Mouse (Mus musculus): ENCODE measurements around the gene Sprr2f. TPM values are rescaled to one million over a fixed set of nuclear protein-coding genes. Genes with fewer than 3 reads are reported as not detected.

Sprr2f gene
- total and polyA plus RNA-seq, 3 experiments, result not detected

DNA sequence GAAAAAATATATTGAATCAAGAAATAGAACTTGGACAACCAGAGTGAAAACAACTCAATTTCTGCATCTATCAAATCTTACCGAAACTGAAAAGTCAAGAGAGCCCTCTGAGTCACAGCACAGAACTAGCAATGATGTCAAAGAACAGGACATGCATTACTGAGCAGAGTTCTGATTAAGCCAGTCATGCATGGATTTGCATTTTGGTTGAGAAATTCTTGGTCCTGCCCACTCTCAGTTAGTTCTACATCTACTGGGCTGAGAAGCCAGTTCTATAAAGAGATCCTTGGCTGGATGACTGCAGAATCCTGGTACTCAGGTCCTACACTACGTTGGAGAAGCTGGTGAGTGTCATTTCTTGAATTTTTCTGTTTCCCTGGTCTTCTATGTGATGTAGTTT is 8.6 kb downstream of the Sprr2f start:
- Histone ChIP-seq H3K79me2 (replicated peaks; ENCODE audit: control insufficient read depth, extremely low read depth, insufficient read depth, poor library complexity, severe bottlenecking) (no peaks in the 10 kb centered on the region), H3K4me2 (ENCODE audit: insufficient read depth, low read depth, poor library complexity, severe bottlenecking) (no peak overlapping the region), H3K9me3 (replicated peaks; ENCODE audit: low read length) (peaks cover 36% of the 10 kb centered on the region), H3K4me1 (ENCODE audit: control insufficient read depth in 1 of 2, insufficient read depth in 2 of 2) (no peaks in the 10 kb centered on the region), H3K27ac (ENCODE audit: insufficient read depth, low read depth) (no peak overlapping the region), H3K4me3 (replicated peaks in 1 of 3; ENCODE audit: low read depth in 2 of 3, low read length in 2 of 3, poor library complexity in 1 of 3) (no peak overlapping the region), H3K9ac (ENCODE audit: insufficient read depth, low read depth) (no peak overlapping the region), H3K36me3 (replicated peaks in 1 of 2; ENCODE audit: control insufficient read depth in 1 of 2, insufficient read depth in 1 of 2, low read length in 1 of 2) (no peaks in the 10 kb centered on the region), H3K27me3 (replicated peaks) (no peaks in the 10 kb centered on the region)
- DNase-seq (ENCODE audit: extremely low read depth), result no peak
- dilution Hi-C loops (cut with MboI; ENCODE audit: extremely low pct_ligation_motif_present, extremely low pct_unique_long_range_greater_than_20kb, low sequenced_read_pairs) (no loop called here), in situ Hi-C loops (cut with MboI; ENCODE audit: low pct_ligation_motif_present, low pct_unique_long_range_greater_than_20kb, low sequenced_read_pairs) (no loop called here)
- TF ChIP-seq USF1 (IDR thresholded peaks at IDR 0.05; ENCODE audit: low read depth, low read length) (no peak), HCFC1 (IDR thresholded peaks at IDR 0.05; ENCODE audit: low read depth, low read length) (no peak), TBP (conservative IDR thresholded peaks at IDR 0.05; ENCODE audit: low read depth, low read length) (no peak), ZC3H11A (IDR thresholded peaks at IDR 0.05; ENCODE audit: low read depth, low read length) (no peak), KAT2A (IDR thresholded peaks at IDR 0.05; ENCODE audit: insufficient replicate concordance, low read length) (no peak), MAFK (IDR thresholded peaks at IDR 0.05; ENCODE audit: insufficient replicate concordance, low read length) (no peak), MEF2A (IDR thresholded peaks at IDR 0.05; ENCODE audit: borderline replicate concordance, low read depth, low read length) (no peak), SIN3A (IDR thresholded peaks at IDR 0.05; ENCODE audit: low read length) (no peak), MYC (IDR thresholded peaks at IDR 0.05; ENCODE audit: low read depth, low read length) (no peak), NELFE (IDR thresholded peaks at IDR 0.05; ENCODE audit: low read depth, low read length) (no peak), CTCF (conservative IDR thresholded peaks at IDR 0.05 in 1 of 2, IDR thresholded peaks at IDR 0.05 in 1 of 2; ENCODE audit: low read depth in 2 of 2, low read length in 2 of 2) (no peak), ZKSCAN1 (IDR thresholded peaks at IDR 0.05; ENCODE audit: borderline replicate concordance, low read depth, low read length) (no peak)

DNA sequence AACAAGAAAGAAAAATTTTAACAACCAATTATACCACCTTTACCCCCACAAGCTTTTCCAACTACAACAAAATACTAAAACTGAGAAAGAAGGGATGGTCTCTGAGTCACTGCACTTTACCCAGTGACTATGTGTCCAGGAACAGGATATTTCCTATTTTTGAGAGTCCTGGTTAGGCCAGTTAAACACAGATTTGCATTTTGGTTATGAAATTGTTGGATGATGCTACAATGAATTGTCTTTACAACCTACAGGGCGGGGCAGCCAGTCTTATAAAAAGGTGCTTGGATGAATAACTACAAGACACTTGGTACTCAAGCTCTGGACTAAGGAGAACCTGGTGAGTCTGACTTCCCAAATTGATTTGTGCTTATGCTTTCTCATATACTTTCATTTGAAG is 20.4 kb downstream of the Sprr2f start, which contains the start of gene Sprr2h:
Sprr2h (plus strand) TSS at position 301 of the 400 bp plus-strand sequence.
- TF ChIP-seq E2F4 (IDR thresholded peaks at IDR 0.05; ENCODE audit: insufficient replicate concordance, low read depth, low read length) (no peak), IRF4 (IDR thresholded peaks at IDR 0.05; ENCODE audit: low read depth, low read length) (no peak), MXI1 (IDR thresholded peaks at IDR 0.05; ENCODE audit: low read depth, low read length) (no peak), TCF12 (IDR thresholded peaks at IDR 0.05; ENCODE audit: low read depth, low read length) (no peak), SMC3 (IDR thresholded peaks at IDR 0.05; ENCODE audit: low read depth, low read length) (no peak), NELFE (IDR thresholded peaks at IDR 0.05; ENCODE audit: low read depth, low read length) (no peak), MAFK (IDR thresholded peaks at IDR 0.05; ENCODE audit: insufficient replicate concordance, low read length) (no peak), POLR2A (IDR thresholded peaks at IDR 0.05; ENCODE audit: low read depth, low read length) (no peak), USF1 (IDR thresholded peaks at IDR 0.05; ENCODE audit: low read depth, low read length) (no peak), ZMIZ1 (IDR thresholded peaks at IDR 0.05; ENCODE audit: low read depth, low read length) (no peak), MYC (IDR thresholded peaks at IDR 0.05; ENCODE audit: low read depth, low read length) (no peak), UBTF (IDR thresholded peaks at IDR 0.05; ENCODE audit: low read depth, low read length) (no peak), NRF1 (IDR thresholded peaks at IDR 0.05; ENCODE audit: low read depth, low read length) (no peak), JUND (conservative IDR thresholded peaks at IDR 0.05; ENCODE audit: low read depth, low read length) (no peak), JUN (IDR thresholded peaks at IDR 0.05; ENCODE audit: insufficient read depth, low read depth, low read length) (no peak), MAX (IDR thresholded peaks at IDR 0.05; ENCODE audit: low read length) (no peak), ZC3H11A (IDR thresholded peaks at IDR 0.05; ENCODE audit: low read depth, low read length) (no peak), ZKSCAN1 (IDR thresholded peaks at IDR 0.05; ENCODE audit: borderline replicate concordance, low read depth, low read length) (no peak), SIN3A (IDR thresholded peaks at IDR 0.05; ENCODE audit: low read length) (no peak), RAD21 (IDR thresholded peaks at IDR 0.05; ENCODE audit: low read depth, low read length) (no peak)
- no peak within 1 kb of the TSS for H3K9ac ChIP-seq (ENCODE audit: insufficient read depth, low read depth)
- in situ Hi-C loops (cut with MboI; ENCODE audit: low pct_ligation_motif_present, low pct_unique_long_range_greater_than_20kb, low sequenced_read_pairs), result no loop called here

More for the DNA sequence above, 20.4 kb downstream of the Sprr2f start, which contains the start of gene Sprr2h:
- no peak for DNase-seq (ENCODE audit: extremely low read depth)
- Histone ChIP-seq H3K27ac (ENCODE audit: insufficient read depth, low read depth) (no peak within 1 kb of the TSS), H3K4me3 (replicated peaks in 1 of 3; ENCODE audit: low read depth in 2 of 3, low read length in 2 of 3, poor library complexity in 1 of 3) (no peak within 1 kb of the TSS), H3K27me3 (replicated peaks) (no peaks in the 10 kb centered on the region), H3K9me3 (replicated peaks; ENCODE audit: low read length) (peaks cover 34% of the 10 kb centered on the region), H3K36me3 (replicated peaks in 1 of 2; ENCODE audit: control insufficient read depth in 1 of 2, insufficient read depth in 1 of 2, low read length in 1 of 2) (no peaks in the 10 kb centered on the region), H3K79me2 (replicated peaks; ENCODE audit: control insufficient read depth, extremely low read depth, insufficient read depth, poor library complexity, severe bottlenecking) (no peaks in the 10 kb centered on the region), H3K4me2 (ENCODE audit: insufficient read depth, low read depth, poor library complexity, severe bottlenecking) (no peak within 1 kb of the TSS), H3K4me1 (ENCODE audit: control insufficient read depth in 1 of 2, insufficient read depth in 2 of 2) (no peaks in the 10 kb centered on the region)
- dilution Hi-C loops (cut with MboI; ENCODE audit: extremely low pct_ligation_motif_present, extremely low pct_unique_long_range_greater_than_20kb, low sequenced_read_pairs), result no loop called here
